Mouse (Mus musculus): ENCODE measurements around the gene Clic4. TPM values are rescaled to one million over a fixed set of nuclear protein-coding genes. Genes with fewer than 3 reads are reported as not detected.
A peak's percentile ranks its signal among the peaks of the same experiment; 100 is the strongest.

The Clic4 gene
- total RNA-seq, 2 experiments from 2014 or later, result 16.9 to 33.9 TPM

DNA sequence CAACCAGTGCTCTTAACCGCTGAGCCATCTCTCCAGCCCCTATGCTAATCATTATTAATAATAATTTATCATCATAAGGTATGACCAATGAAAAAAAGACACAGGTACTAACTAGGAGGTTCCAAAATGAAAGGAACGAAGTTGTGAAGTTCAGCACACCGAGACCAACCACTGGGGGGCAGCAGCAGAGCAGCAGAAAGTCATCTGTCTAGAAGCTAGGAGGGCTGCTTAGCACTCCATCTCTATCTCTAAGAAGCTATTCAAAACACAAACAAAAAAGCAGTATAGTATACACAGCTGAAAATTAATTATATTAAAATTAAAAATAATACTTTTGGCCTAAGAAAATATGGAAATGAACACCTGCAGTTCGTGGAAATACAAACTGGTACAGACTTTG, 53.0 kb downstream of the Clic4 start:
- intact Hi-C loops (cut with DNase I), result loop anchor here (1.0 to 5.0 kb wide), 2 partner anchors 48 to 99 kb away; no protein-coding TSS in a partner anchor
- Histone ChIP-seq H3K27ac (no peak overlapping the region), H3K4me3 (no peak overlapping the region)
- DNase-seq, result peak; percentile 83
- peak; percentile 94 for TF ChIP-seq CTCF (IDR thresholded peaks at IDR 0.05)

DNA sequence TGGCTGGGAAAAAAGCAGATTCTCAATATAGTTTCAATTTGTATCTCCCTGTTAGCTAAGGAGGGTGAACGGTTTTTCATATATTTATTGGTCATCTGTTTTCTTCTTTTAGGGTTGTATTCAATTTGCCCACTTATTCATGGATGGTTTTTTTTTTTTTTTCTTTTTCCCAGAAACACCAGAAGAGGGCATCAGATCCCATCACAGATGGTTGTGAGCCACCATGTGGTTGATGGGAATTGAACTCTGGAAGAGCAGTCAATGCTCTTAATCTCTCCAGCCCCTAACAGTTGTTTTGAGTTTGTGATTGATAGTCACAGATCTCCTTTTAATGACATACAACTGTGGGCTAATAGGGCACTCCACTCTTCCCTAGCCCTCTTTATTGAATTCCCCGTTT, 62.8 kb downstream of the Clic4 start:
- intact Hi-C loops (cut with DNase I), result loop anchor here (5.0 to 10.0 kb wide), 2 partner anchors 58 to 195 kb away; no protein-coding TSS in a partner anchor
- TF ChIP-seq CTCF (IDR thresholded peaks at IDR 0.05), result no peak
- H3K4me3 ChIP-seq, result no peak overlapping the region
- H3K27ac ChIP-seq, result no peak overlapping the region
- DNase-seq, result no peak

GRCm38 (mm10) chr4:135205711-135206600, 66.7 kb downstream of the Clic4 start:
- peak; percentile 86 for DNase-seq
- TF ChIP-seq CTCF (IDR thresholded peaks at IDR 0.05), result no peak; the same call in none of the 2 replicates
- H3K4me3 ChIP-seq, result peak overlapping the region; percentile 70
- intact Hi-C loops (cut with DNase I), result loop anchor here (1.0 to 10.0 kb wide), 4 partner anchors 54 to 260 kb away; no protein-coding TSS in a partner anchor
- H3K27ac ChIP-seq, result peak overlapping the region; percentile 12; the same call in 1 of the 2 replicates

DNA sequence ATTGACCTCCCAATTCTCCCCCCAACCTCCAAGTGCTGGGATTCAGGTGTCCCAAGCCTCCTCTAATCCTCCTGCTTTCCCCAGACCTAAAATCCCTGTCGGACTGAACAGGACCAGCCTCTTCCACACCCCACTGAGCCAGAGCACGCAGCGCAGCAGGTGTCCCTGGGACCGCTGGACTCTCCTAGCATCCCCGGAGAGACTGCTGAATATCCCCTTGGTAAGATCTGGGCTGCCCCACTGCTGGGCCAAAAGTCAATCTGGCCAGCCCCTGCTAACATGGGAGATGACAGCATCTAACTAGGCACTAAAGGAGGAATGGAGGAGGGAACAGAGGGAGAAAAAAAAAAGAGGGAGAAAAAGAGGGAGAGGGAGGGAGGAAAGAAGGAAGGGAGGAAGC, 67.4 kb downstream of the Clic4 start:
- intact Hi-C loops (cut with DNase I), result loop anchor here (5.0 to 10.0 kb wide), 2 partner anchors 53 to 190 kb away; no protein-coding TSS in a partner anchor
- DNase-seq, result no peak
- no peak for TF ChIP-seq CTCF (IDR thresholded peaks at IDR 0.05)
- H3K27ac ChIP-seq, result no peak overlapping the region
- no peak overlapping the region for H3K4me3 ChIP-seq

DNA sequence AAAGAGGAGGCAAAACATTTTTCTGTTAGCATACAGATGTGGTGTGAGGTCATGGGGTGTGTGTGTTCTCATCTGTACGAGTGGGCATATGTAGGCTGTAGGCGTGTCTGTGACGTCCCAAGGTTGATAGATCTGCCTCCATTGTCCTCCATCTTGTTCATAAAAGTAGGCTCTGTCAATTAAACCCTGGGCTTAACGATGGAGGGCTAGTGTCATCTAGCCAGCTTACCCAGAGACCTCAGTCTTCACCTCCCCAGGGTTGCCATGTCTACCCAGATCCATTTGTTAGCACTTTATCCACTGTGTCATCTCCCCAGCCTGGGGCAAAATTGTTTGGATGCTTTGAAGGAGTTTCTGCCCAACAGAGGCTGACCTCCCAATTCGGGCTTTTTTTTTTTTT, 67.9 kb downstream of the Clic4 start:
- intact Hi-C loops (cut with DNase I), result loop anchor here (5.0 to 10.0 kb wide), 2 partner anchors 52 to 190 kb away; no protein-coding TSS in a partner anchor
- no peak overlapping the region for H3K27ac ChIP-seq
- no peak overlapping the region for H3K4me3 ChIP-seq
- no peak for DNase-seq
- no peak for TF ChIP-seq CTCF (IDR thresholded peaks at IDR 0.05)

DNA sequence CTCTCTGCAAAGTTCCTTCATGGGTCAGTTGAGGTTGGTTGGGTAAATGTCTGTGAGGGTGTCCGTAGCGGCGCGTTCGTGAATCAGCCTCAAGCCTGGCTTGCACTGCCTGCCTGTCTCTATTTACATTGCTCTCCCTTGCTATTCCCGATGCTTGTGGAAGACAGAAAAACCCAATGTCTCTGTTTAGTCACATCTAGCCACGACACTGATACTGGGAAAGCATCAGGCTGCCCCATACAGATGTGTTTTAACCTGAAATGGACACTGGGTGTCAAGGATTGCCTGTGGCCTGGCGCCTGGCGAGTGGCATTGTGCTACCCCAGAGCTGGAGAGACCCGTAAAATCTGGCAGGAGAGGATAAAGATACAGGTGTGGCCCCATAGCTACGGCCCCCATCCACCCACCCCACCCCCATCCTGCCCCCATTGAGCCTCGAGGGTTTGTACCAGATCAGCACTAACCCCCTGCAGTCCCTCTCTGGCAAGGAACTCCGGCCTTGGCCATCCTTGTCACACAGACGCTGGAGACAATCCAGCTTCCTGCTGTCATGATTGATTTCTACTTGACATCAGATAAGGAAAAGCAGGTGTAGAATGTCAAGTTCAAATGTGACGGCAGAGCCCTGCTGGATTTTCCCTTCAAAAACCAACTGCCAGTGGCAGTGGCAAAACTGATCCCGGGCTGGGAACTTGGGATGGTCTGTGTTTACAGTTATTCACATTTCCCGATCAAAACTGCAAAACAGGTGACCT, 68.6 kb downstream of the Clic4 start:
- peak overlapping the region; percentile 51 for H3K4me3 ChIP-seq
- TF ChIP-seq CTCF (IDR thresholded peaks at IDR 0.05), result no peak
- no peak overlapping the region for H3K27ac ChIP-seq
- intact Hi-C loops (cut with DNase I), result loop anchor here (10.0 kb wide), 1 partner anchor 189 kb away; no protein-coding TSS in a partner anchor
- no peak for DNase-seq

- intact Hi-C loops (cut with DNase I), result loop anchor here (10.0 kb wide), 1 partner anchor 188 kb away; no protein-coding TSS in a partner anchor
- H3K4me3 ChIP-seq, result peak overlapping the region; percentile 51
- no peak overlapping the region for H3K27ac ChIP-seq
- peak; percentile 36 for DNase-seq
- no peak for TF ChIP-seq CTCF (IDR thresholded peaks at IDR 0.05)
Measured at GRCm38 (mm10) chr4:135203279-135203678, 69.3 kb downstream of the Clic4 start.

GRCm38 (mm10) chr4:135201771-135202170, 70.8 kb downstream of the Clic4 start:
- no peak overlapping the region for H3K27ac ChIP-seq
- DNase-seq, result no peak
- intact Hi-C loops (cut with DNase I), result loop anchor here (10.0 kb wide), 1 partner anchor 187 kb away; no protein-coding TSS in a partner anchor
- no peak for TF ChIP-seq CTCF (IDR thresholded peaks at IDR 0.05)
- H3K4me3 ChIP-seq, result no peak overlapping the region

DNA sequence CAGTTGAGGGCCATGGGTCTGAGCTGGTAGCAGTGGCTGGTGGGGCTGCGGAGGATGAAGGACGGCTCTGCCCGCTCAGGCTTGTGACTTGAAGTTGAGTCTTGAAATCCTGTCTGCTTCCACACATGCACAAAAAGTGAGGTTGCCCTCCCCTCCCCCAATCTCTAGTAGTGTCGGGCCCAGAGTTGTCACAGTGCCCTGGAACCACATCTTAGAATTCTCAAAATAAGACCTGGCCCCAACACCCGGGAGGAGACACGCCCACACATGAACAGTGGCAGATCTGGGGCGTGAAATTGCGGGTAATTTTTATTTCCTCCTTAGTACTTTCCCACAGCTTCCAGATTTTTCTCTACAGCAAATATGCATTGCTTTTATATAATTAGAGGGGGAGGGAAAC, 74.8 kb downstream of the Clic4 start:
- no peak overlapping the region for H3K27ac ChIP-seq
- no peak for TF ChIP-seq CTCF (IDR thresholded peaks at IDR 0.05)
- DNase-seq, result no peak
- intact Hi-C loops (cut with DNase I), result no loop called here
- H3K4me3 ChIP-seq, result no peak overlapping the region

- no peak for DNase-seq
- Histone ChIP-seq H3K27ac (no peak overlapping the region), H3K4me3 (no peak overlapping the region)
- intact Hi-C loops (cut with DNase I), result no loop called here
- no peak for TF ChIP-seq CTCF (IDR thresholded peaks at IDR 0.05)
Measured at GRCm38 (mm10) chr4:135192841-135193240, 79.8 kb downstream of the Clic4 start.

DNA sequence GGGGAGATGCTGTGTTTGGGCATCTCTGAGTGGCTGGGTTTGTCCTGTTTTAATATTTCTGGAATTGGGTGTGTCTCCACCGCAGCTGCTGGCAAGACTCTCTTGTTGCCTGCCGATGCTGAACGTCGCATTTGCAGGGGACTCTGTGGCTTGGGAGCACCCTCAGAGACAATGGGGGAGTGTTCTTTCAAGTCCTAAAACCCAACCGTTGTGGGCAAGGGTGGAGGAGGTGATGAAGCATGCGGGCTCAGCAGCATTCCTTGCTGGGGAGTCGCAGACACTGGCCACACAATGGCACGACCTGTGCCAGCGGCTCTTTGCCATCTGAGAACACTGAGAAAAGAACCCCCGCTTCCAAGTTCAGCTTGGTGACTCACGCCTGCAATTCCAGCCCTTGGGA, 81.0 kb downstream of the Clic4 start:
- no peak for TF ChIP-seq CTCF (IDR thresholded peaks at IDR 0.05)
- intact Hi-C loops (cut with DNase I), result no loop called here
- Histone ChIP-seq H3K27ac (no peak overlapping the region), H3K4me3 (no peak overlapping the region)
- no peak for DNase-seq

- intact Hi-C loops (cut with DNase I), result no loop called here
- H3K4me3 ChIP-seq, result no peak overlapping the region
- no peak for DNase-seq
- no peak overlapping the region for H3K27ac ChIP-seq
- no peak for TF ChIP-seq CTCF (IDR thresholded peaks at IDR 0.05)
Measured at GRCm38 (mm10) chr4:135191185-135191584, 81.4 kb downstream of the Clic4 start.

- DNase-seq, result no peak
- intact Hi-C loops (cut with DNase I), result no loop called here
- Histone ChIP-seq H3K27ac (no peak overlapping the region), H3K4me3 (no peak overlapping the region)
- no peak for TF ChIP-seq CTCF (IDR thresholded peaks at IDR 0.05)
Measured at GRCm38 (mm10) chr4:135190364-135190763, 82.2 kb downstream of the Clic4 start.
